Mouse (Mus musculus): ENCODE measurements around the gene Akt3. TPM values are rescaled to one million over a fixed set of nuclear protein-coding genes. Genes with fewer than 3 reads are reported as not detected.

Gene Akt3
- total RNA-seq, 2 experiments from 2014 or later, result 248 to 255 TPM

- intact Hi-C loops (cut with DNase I), result no loop called here
- DNase-seq (ENCODE audit: low spot score in 2 of 2), result no peak
These were observed 263.1 kb downstream of the Akt3 start for GRCm38 (mm10) chr1:176994707-176995418.

GRCm38 (mm10) chr1:176994087-176994486, 263.9 kb downstream of the Akt3 start:
- no peak for DNase-seq (ENCODE audit: low spot score in 2 of 2)
- intact Hi-C loops (cut with DNase I), result no loop called here

- intact Hi-C loops (cut with DNase I), result no loop called here
- DNase-seq (ENCODE audit: low spot score in 2 of 2), result no peak
These were observed 264.6 kb downstream of the Akt3 start for GRCm38 (mm10) chr1:176993141-176994010.

GRCm38 (mm10) chr1:176992517-176992916, 265.5 kb downstream of the Akt3 start:
- DNase-seq (ENCODE audit: low spot score in 2 of 2), result no peak
- intact Hi-C loops (cut with DNase I), result no loop called here

GRCm38 (mm10) chr1:176991473-176991872, 266.5 kb downstream of the Akt3 start:
- DNase-seq (ENCODE audit: low spot score in 2 of 2), result no peak
- intact Hi-C loops (cut with DNase I), result no loop called here

- DNase-seq (ENCODE audit: low spot score in 2 of 2), result peak in 1 of 2 experiments; percentile 59
- intact Hi-C loops (cut with DNase I), result loop anchor here (5.0 to 10.0 kb wide), 2 partner anchors 40 to 102 kb away; no protein-coding TSS in a partner anchor
These were observed 270.8 kb downstream of the Akt3 start for GRCm38 (mm10) chr1:176986990-176987740.

DNA sequence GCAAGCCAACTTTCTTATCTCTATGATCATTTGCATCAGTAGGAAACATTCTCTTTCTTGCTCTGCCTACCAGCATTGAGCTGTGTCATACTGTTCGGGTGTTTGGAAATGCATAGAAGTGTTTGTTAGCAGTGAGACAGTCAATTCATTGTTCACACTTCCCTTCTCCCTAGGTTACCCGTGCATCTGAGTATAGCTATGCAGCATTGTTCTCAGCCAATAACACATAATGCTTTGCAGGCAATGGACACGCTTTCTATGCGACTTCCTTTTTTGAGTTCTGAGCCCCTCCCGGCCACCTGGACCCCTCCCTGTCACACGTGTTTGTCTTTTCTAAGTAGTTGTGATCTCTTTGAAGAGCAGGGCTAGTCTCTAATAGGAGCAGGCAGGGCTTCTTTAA, 271.7 kb downstream of the Akt3 start:
- no peak for DNase-seq (ENCODE audit: low spot score in 2 of 2)
- intact Hi-C loops (cut with DNase I), result loop anchor here (5.0 to 10.0 kb wide), 2 partner anchors 39 to 101 kb away; no protein-coding TSS in a partner anchor

- intact Hi-C loops (cut with DNase I), result loop anchor here (5.0 to 10.0 kb wide), 2 partner anchors 38 to 101 kb away; no protein-coding TSS in a partner anchor
- DNase-seq (ENCODE audit: low spot score in 2 of 2), result peak; percentile 57 to 78
These were observed 272.3 kb downstream of the Akt3 start for GRCm38 (mm10) chr1:176985691-176986090.

DNA sequence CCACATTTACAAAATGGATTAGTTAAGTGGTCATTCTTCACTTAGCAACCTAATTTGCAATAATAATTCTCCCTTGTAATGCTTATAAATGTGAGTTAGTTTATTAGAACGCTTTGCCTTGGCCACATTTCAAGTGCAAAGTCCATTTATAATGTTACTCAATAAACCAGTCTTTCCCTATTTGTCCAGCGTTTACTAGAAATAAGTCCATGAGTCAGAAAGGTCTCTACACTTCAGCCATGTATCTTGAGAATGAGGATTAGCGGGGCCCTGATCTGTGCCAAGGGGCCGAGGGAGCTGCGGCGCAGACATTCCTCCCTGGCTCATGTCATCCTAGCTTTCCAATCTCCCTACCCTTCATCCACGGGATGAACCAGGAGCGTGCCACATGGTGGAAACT, 275.3 kb downstream of the Akt3 start:
- no peak for DNase-seq (ENCODE audit: low spot score in 2 of 2)
- intact Hi-C loops (cut with DNase I), result loop anchor here (2.0 to 10.0 kb wide), 2 partner anchors 98 to 590 kb away; no protein-coding TSS in a partner anchor

DNA sequence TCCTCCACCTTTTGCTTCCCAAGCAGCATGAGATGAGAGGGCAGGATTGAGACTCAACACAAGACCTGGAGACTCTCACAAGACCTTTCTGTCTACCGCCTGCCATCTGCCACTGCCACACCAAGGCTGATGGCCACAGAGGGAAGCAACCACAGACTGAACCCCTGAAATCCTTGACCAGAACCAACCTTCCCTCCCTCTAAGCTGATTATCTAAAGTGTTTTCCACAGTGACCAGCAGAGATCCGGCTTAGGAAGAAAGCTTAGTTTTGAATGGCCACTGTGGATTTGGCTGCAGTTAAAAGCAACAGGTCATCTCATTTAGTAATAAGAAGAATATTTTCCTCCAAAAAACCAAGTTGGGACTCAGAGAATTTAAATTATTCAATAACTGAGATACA, 276.5 kb downstream of the Akt3 start:
- intact Hi-C loops (cut with DNase I), result loop anchor here (10.0 kb wide), 1 partner anchor 97 kb away; no protein-coding TSS in a partner anchor

DNA sequence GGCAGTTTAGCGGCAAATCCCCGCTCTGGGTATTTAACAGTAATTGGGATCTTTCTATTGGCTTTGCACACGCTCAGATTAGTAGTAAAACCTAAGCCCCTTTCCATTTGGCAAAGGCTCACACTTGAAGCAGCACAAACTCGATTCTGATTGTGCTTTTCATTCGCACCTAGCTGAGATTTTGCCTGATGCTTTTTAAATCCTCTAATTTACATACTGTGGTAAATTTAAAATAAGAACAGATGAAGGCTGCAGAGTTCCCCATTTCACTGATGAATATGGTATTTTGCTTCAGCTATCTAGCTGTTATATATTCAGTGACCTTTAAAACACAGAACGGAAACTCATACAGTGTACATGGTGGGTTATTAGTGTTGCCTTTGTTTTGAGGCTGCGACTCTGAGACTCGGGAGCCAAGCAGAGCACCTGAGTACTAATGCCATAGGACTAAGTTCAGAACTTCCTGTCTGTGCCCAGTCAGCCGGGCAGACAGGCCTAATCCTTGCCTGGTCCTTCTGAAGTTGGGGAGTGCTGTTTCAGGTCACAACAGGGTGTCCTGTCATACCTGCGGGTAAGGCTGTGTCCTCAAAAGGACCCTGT, 277.1 kb downstream of the Akt3 start:
- intact Hi-C loops (cut with DNase I), result loop anchor here (10.0 kb wide), 1 partner anchor 96 kb away; no protein-coding TSS in a partner anchor
- DNase-seq (ENCODE audit: low spot score in 2 of 2), result no peak

More for the DNA sequence above, 276.5 kb downstream of the Akt3 start:
- no peak for DNase-seq (ENCODE audit: low spot score in 2 of 2)

GRCm38 (mm10) chr1:176980140-176980539, 277.9 kb downstream of the Akt3 start:
- DNase-seq (ENCODE audit: low spot score in 2 of 2), result peak; percentile 35 to 78
- intact Hi-C loops (cut with DNase I), result loop anchor here (10.0 kb wide), 1 partner anchor 95 kb away; no protein-coding TSS in a partner anchor

DNA sequence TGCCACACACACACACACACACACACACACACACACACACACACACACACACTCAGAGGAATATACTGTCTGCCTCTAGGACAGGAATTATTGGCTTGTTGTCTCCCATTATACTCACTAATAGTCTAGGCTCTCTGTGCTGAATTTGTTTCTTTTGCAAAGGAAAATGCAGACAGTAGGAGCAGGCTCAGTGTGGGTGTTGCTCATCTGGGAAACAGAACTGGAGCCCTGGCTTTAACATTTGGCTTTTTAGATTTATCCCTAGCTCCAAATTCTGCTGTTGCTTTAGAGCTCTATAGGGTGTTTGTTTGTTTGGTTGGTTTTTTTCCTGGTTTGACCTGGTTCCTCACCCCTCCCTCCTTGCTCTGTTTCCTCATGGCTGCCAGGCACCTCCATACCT, 278.8 kb downstream of the Akt3 start:
- no peak for DNase-seq (ENCODE audit: low spot score in 2 of 2)
- intact Hi-C loops (cut with DNase I), result no loop called here

GRCm38 (mm10) chr1:176973356-176974088, 284.5 kb downstream of the Akt3 start:
- no peak for DNase-seq (ENCODE audit: low spot score in 2 of 2)
- intact Hi-C loops (cut with DNase I), result no loop called here

GRCm38 (mm10) chr1:176971479-176971797, 286.6 kb downstream of the Akt3 start:
- no peak for DNase-seq (ENCODE audit: low spot score in 2 of 2)
- intact Hi-C loops (cut with DNase I), result no loop called here

DNA sequence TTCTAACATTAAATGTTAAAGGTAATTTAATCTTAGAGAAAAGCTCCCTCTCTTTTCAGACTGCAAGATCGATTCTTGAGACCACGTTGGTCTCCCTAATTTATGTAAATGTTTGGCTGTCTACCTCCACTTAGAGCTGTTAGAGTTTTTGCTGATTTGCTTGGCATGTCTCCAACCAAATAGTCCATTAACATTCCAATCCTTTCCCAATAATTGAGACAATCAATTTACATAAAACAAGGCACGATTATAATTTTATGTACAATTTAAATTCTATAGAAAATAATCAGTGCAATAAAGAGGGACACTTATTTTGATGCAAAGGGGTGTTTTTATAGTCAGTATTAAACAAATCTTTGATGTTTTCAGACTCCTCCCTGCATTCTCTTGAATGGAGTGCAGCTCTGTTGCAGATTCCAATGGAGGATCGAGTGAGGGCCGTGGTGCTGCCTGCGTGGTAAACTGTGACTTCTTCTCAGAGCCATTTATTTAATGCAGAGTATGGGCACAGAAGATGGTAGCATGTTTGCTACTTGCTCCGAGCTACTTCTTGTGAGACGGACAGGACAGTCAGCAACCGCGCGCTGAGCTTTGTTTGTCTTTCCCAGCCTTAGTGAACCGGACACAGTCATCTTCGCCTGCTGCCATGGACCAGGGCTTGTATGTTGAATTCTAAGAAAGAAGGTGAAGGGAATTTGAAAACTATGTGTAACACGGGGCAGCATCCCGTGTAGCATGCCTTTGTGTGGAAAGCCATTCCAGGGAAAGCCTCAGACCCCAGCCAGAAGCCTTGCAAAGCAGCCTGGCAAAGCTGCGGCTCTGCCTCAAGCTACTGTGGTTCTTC, 287.1 kb downstream of the Akt3 start:
- intact Hi-C loops (cut with DNase I), result no loop called here
- no peak for DNase-seq (ENCODE audit: low spot score in 2 of 2)
